Mouse (Mus musculus): ENCODE results near the gene Ttc28. TPM values are rescaled to one million over a fixed set of nuclear protein-coding genes. Genes with fewer than 3 reads are reported as not detected.

The Ttc28 gene
- total and polyA plus RNA-seq, 3 experiments: 0.21 to 0.89 (median 0.28) TPM

DNA sequence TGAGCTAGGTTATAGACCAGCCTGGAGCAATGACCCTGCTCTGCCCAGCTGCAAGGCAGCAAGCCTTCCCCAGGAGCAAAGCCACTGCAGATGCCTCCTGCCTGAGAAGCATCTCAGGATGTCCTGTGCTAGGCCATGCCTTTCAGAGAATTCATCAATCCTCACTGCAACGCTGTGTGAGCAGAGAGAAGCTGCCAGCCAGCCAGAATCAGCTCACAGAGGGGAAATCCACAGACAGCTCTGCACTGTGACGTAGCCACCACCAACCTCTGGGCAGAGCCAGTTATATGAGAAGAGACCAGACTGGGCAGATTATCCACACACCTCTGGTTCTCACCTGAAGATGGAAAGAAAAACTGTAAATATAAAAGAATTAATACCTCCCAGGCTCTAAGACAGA, 315.2 kb downstream of the Ttc28 start:
- DNase-seq (ENCODE audit: extremely low read depth): peak; percentile 29
- peaks cover 6 to 51% of the 10 kb centered on the region in 2 experiments; a peak in 3 of 4 replicates for H3K4me1 ChIP-seq (ENCODE audit: control insufficient read depth in 1 of 2, insufficient read depth in 2 of 2)
- no peaks in the 10 kb centered on the region for H3K36me3 ChIP-seq (replicated peaks in 1 of 2; ENCODE audit: control insufficient read depth in 1 of 2, insufficient read depth in 1 of 2, low read length in 1 of 2)
- no peak for TF ChIP-seq ETS1 (conservative IDR thresholded peaks at IDR 0.05; ENCODE audit: low read depth, low read length)
- TF ChIP-seq MAX (IDR thresholded peaks at IDR 0.05; ENCODE audit: low read length): no peak
- no peak for TF ChIP-seq KAT2A (IDR thresholded peaks at IDR 0.05; ENCODE audit: insufficient replicate concordance, low read length)
- TF ChIP-seq MAZ (IDR thresholded peaks at IDR 0.05; ENCODE audit: low read depth, low read length): no peak
- TF ChIP-seq MEF2A (IDR thresholded peaks at IDR 0.05; ENCODE audit: borderline replicate concordance, low read depth, low read length): no peak
- no peak for TF ChIP-seq GABPA (IDR thresholded peaks at IDR 0.05; ENCODE audit: insufficient replicate concordance, low read depth, low read length)
- TF ChIP-seq E2F4 (IDR thresholded peaks at IDR 0.05; ENCODE audit: insufficient replicate concordance, low read depth, low read length): no peak
- TF ChIP-seq JUND (conservative IDR thresholded peaks at IDR 0.05; ENCODE audit: low read depth, low read length): no peak
- no peak for TF ChIP-seq CHD2 (IDR thresholded peaks at IDR 0.05; ENCODE audit: low read length)
- TF ChIP-seq NELFE (IDR thresholded peaks at IDR 0.05; ENCODE audit: low read depth, low read length): no peak
- TF ChIP-seq ZC3H11A (IDR thresholded peaks at IDR 0.05; ENCODE audit: low read depth, low read length): no peak
- no peak for TF ChIP-seq USF2 (conservative IDR thresholded peaks at IDR 0.05; ENCODE audit: low read depth, low read length)
- no peak for TF ChIP-seq TCF12 (IDR thresholded peaks at IDR 0.05; ENCODE audit: low read depth, low read length)
- no peak for TF ChIP-seq ELF1 (IDR thresholded peaks at IDR 0.05; ENCODE audit: low read depth, low read length)
- no peak for TF ChIP-seq POLR2AphosphoS2 (IDR thresholded peaks at IDR 0.05; ENCODE audit: low read depth, low read length)
- no peak for TF ChIP-seq SMC3 (IDR thresholded peaks at IDR 0.05; ENCODE audit: low read depth, low read length)
- no peak for TF ChIP-seq MAFK (IDR thresholded peaks at IDR 0.05; ENCODE audit: insufficient replicate concordance, low read length)
- H3K9ac ChIP-seq (ENCODE audit: insufficient read depth, low read depth): no peak overlapping the region
- in situ Hi-C loops (cut with MboI; ENCODE audit: low pct_ligation_motif_present, low pct_unique_long_range_greater_than_20kb, low sequenced_read_pairs) (no loop called here), dilution Hi-C loops (cut with MboI; ENCODE audit: extremely low pct_ligation_motif_present, extremely low pct_unique_long_range_greater_than_20kb, low sequenced_read_pairs) (no loop called here)
- no peaks in the 10 kb centered on the region for H3K79me2 ChIP-seq (replicated peaks; ENCODE audit: control insufficient read depth, extremely low read depth, insufficient read depth, poor library complexity, severe bottlenecking)
- H3K4me2 ChIP-seq (ENCODE audit: insufficient read depth, low read depth, poor library complexity, severe bottlenecking): no peak overlapping the region
- H3K27ac ChIP-seq (ENCODE audit: insufficient read depth, low read depth): no peak overlapping the region
- no peaks in the 10 kb centered on the region for H3K9me3 ChIP-seq (replicated peaks; ENCODE audit: low read length)
- H3K4me3 ChIP-seq (replicated peaks in 1 of 3; ENCODE audit: low read depth in 2 of 3, low read length in 2 of 3, poor library complexity in 1 of 3): no peak overlapping the region
- peaks cover 22% of the 10 kb centered on the region for H3K27me3 ChIP-seq (replicated peaks)

DNA sequence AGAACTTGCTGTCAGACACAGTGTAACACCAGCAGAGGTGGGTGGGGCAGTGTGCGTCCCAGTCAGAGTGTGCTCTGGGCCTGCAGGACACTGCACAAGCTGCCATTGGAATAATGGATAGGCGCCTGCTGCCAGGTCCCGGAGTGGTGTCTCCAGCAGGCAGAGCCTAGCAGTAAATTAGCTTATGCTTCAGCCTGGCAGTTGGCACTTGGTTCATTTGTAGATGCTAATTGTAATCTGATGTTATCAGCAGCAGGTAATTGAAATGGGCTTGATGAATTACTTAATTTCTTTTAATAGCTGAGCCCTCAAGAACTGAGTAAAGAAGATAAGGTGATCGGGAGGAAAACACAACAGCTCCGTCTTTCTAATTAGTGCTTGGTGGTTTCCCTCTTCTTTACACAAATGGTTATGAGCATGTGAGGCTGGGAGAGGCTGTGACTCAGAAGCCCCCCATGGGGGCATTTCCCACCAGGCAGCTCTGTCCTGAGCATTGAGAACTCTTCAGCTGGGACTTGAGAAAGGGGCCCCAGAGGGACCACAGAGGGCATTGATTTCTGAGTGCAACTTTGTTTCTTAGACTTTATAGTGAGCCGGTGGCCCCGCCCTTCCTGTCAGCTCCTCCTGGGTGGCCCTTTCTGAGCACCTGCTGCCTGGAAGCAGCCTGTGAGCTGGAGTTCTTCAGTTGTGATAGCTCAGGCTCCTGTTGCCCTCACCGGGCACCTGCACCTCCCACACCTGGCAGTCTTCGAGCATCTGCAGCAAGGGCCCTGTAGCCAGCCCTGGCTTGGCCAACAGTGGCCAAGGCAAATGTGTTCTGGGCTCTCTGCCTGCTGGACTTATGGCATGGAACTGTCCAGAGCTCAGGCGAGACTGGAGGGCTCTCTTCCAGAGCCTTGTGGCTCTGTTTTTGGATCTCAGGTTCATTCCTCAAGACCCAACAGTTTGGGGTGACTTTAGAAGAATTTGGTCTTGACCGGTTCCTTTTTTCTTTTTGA, 316.2 kb downstream of the Ttc28 start:
- H3K27ac ChIP-seq (ENCODE audit: insufficient read depth, low read depth): no peak overlapping the region
- H3K4me2 ChIP-seq (ENCODE audit: insufficient read depth, low read depth, poor library complexity, severe bottlenecking): no peak overlapping the region
- in situ Hi-C loops (cut with MboI; ENCODE audit: low pct_ligation_motif_present, low pct_unique_long_range_greater_than_20kb, low sequenced_read_pairs): no loop called here
- TF ChIP-seq ELF1 (IDR thresholded peaks at IDR 0.05; ENCODE audit: low read depth, low read length) (no peak), EP300 (IDR thresholded peaks at IDR 0.05; ENCODE audit: low read length) (no peak), RAD21 (IDR thresholded peaks at IDR 0.05; ENCODE audit: low read depth, low read length) (no peak), ZKSCAN1 (IDR thresholded peaks at IDR 0.05; ENCODE audit: borderline replicate concordance, low read depth, low read length) (no peak), POLR2A (IDR thresholded peaks at IDR 0.05; ENCODE audit: low read depth, low read length) (no peak), SMC3 (IDR thresholded peaks at IDR 0.05; ENCODE audit: low read depth, low read length) (no peak), RCOR1 (conservative IDR thresholded peaks at IDR 0.05; ENCODE audit: low read depth, low read length) (no peak), BHLHE40 (IDR thresholded peaks at IDR 0.05; ENCODE audit: low read depth, low read length) (no peak), ZC3H11A (IDR thresholded peaks at IDR 0.05; ENCODE audit: low read depth, low read length) (no peak), ZNF384 (IDR thresholded peaks at IDR 0.05; ENCODE audit: low read depth, low read length) (no peak), USF2 (conservative IDR thresholded peaks at IDR 0.05; ENCODE audit: low read depth, low read length) (no peak), SIN3A (IDR thresholded peaks at IDR 0.05; ENCODE audit: low read length) (no peak), GABPA (IDR thresholded peaks at IDR 0.05; ENCODE audit: insufficient replicate concordance, low read depth, low read length) (no peak), KAT2A (IDR thresholded peaks at IDR 0.05; ENCODE audit: insufficient replicate concordance, low read length) (no peak), CHD2 (IDR thresholded peaks at IDR 0.05; ENCODE audit: low read length) (no peak), ZMIZ1 (IDR thresholded peaks at IDR 0.05; ENCODE audit: low read depth, low read length) (no peak), MAX (IDR thresholded peaks at IDR 0.05; ENCODE audit: low read length) (no peak)
- peak; percentile 35 for DNase-seq (ENCODE audit: extremely low read depth)
- H3K79me2 ChIP-seq (replicated peaks; ENCODE audit: control insufficient read depth, extremely low read depth, insufficient read depth, poor library complexity, severe bottlenecking): no peaks in the 10 kb centered on the region
- dilution Hi-C loops (cut with MboI; ENCODE audit: extremely low pct_ligation_motif_present, extremely low pct_unique_long_range_greater_than_20kb, low sequenced_read_pairs): no loop called here
- H3K9me3 ChIP-seq (replicated peaks; ENCODE audit: low read length): no peaks in the 10 kb centered on the region
- H3K9ac ChIP-seq (ENCODE audit: insufficient read depth, low read depth): no peak overlapping the region
- peaks cover 4 to 53% of the 10 kb centered on the region in 2 experiments; a peak in 3 of 4 replicates for H3K4me1 ChIP-seq (ENCODE audit: control insufficient read depth in 1 of 2, insufficient read depth in 2 of 2)
- H3K36me3 ChIP-seq (replicated peaks in 1 of 2; ENCODE audit: control insufficient read depth in 1 of 2, insufficient read depth in 1 of 2, low read length in 1 of 2): no peaks in the 10 kb centered on the region
- H3K4me3 ChIP-seq (replicated peaks in 1 of 3; ENCODE audit: low read depth in 2 of 3, low read length in 2 of 3, poor library complexity in 1 of 3): no peak overlapping the region
- H3K27me3 ChIP-seq (replicated peaks): peaks cover 22% of the 10 kb centered on the region

All from CH12.LX (cell line).